Mouse (Mus musculus): Measurements from ENCODE around the gene Ctdspl. TPM values are rescaled to one million over a fixed set of nuclear protein-coding genes. Genes with fewer than 3 reads are reported as not detected.
A peak's percentile ranks its signal among the peaks of the same experiment; 100 is the strongest.

Gene Ctdspl
- polyA plus RNA-seq, 2 experiments from 2014 or later, result 1.0 to 1.2 TPM

DNA sequence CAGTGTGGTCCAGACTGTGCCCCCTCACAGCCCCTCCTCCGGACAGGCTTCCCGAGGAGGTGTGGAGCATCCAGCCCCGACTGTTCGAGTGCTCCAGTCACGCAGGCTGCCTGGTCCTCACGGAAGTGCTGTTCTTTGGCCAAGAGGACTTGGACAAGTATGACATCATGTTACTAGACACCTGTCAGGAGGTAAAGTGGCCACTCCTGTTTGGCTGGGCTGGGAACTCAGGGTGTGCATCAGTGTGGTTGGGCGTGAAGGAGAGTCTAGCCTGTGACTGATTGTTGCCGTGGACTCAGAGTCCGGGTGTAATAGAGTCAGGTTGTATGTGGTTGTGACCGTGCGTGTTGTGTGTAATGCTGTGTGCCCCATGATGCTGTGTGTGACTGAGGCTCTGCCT is 142.0 kb downstream of the Ctdspl start:
- ATAC-seq, result no peak

GRCm38 (mm10) chr9:119070173-119070825 is 144.0 kb downstream of the Ctdspl start:
- no peak for ATAC-seq

DNA sequence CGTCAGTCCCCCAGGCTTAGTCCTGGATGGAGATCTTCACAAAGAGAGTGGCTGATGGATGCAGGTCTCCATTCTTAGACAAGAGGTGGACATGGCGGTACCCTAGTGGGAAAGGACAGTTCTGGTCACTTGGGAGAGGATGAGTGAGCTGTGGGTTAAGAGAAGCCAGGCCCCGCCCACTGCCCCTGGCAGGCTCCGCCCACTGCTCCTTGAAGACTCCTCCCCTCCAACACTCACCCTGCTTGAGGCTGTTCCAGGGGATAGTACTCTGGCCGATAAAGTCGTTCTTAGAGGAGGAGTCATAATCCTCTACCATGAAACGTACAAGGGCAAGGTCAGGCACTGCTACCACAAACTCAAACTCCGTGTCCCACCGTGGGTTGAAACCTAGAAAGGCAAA is 145.5 kb downstream of the Ctdspl start:
- no peak for ATAC-seq

DNA sequence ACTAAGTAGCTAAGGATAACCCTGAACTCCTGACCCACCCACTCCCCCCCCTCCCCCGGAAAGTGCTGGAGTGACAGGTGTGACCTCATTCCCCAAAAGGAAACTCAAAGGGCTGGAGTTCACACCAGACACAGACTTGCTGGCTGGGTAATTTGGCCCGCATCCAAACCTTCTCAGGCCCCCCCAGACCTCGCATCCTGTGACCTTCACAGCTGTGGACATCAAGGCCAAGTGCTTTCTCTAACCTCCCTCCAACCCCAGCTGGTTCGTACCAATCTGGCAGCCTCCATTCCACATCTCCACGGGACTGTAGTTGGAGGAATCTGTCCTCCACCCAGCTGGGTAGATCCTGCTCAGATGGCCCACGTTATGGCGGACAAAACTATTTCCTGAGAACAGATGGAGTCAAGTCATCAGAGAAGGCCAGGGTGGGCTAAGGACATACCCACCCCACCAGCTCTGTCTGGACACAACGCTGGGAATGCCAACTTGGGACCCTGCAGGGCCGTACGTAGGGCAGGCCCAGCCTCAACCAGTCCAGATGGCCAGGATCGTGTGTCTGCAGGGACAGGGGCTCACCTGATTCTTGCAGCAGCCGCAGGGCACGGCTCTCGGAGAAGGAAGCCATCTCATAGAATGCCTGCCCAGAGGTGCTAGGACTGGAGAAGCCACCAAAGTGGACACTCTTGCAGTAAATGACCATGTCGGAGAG is 147.1 kb downstream of the Ctdspl start:
- ATAC-seq, result no peak

GRCm38 (mm10) chr9:119075685-119076084 is 149.4 kb downstream of the Ctdspl start:
- ATAC-seq, result no peak

- no peak for ATAC-seq
These were observed 153.9 kb downstream of the Ctdspl start for GRCm38 (mm10) chr9:119080040-119080675.

DNA sequence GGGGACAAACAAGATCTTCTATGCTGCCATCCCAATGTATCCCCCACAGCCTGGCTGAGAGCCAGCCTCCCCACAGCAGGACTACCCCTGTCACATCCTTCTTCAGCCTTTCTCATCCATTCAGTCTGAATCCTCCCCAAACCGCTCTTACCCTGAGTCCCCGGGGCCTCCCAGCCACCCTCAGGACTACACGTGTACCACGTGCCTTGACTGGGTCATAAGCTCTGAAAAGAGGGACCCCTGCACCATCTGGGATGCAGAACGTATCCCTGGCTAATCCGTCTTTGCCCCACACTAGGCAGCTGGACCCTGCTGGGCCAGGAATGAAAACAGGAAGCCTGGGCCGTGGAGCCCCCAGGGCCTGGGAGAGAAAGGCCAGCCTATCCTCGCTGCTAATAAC is 155.8 kb downstream of the Ctdspl start:
- no peak for ATAC-seq

GRCm38 (mm10) chr9:119082656-119083430 is 156.6 kb downstream of the Ctdspl start:
- ATAC-seq, result no peak

DNA sequence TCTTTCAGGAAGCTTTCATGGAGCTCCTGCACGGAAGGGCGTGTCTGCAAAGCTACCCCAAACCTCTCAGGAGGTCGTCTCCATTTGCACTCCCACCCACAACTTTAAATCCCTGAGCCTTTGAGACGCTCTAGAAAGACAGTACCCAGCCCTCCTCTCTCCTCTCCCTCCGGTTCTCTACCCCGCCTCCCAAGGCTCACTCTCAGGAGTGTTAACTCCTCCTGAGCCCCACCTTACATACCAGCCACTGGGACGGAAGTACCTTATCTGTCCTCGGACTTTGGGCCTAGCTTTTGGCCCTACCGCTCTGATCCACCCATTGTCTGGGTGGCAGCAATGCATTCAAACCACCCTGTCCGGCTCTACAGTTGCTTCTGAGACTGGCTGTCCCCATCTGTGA is 157.7 kb downstream of the Ctdspl start:
- ATAC-seq, result no peak

GRCm38 (mm10) chr9:119086451-119086850 is 160.2 kb downstream of the Ctdspl start:
- no peak for ATAC-seq

- no peak for ATAC-seq
These were observed 161.1 kb downstream of the Ctdspl start for GRCm38 (mm10) chr9:119087309-119087708.

GRCm38 (mm10) chr9:119088148-119088801 is 162.0 kb downstream of the Ctdspl start:
- ATAC-seq, result peak; percentile 58

DNA sequence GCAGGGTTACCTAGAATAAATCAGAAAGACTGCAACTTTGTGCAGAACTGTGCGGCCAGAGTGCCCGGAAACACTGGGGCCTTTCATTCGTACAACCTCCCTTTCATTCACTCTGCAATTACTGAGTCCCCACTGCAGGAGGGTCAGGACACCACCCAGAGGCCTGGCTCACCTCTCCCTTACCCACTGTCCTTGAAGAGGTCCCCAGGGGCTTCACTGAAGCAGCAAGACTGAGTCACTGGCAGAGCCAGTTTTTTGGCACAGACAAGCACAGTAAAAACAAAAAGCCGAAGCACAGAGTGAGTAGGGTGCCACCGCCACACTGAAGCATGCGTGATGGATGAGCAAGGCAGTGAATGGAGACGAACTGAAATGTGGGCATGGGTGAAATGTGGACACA is 163.2 kb downstream of the Ctdspl start:
- ATAC-seq, result no peak

DNA sequence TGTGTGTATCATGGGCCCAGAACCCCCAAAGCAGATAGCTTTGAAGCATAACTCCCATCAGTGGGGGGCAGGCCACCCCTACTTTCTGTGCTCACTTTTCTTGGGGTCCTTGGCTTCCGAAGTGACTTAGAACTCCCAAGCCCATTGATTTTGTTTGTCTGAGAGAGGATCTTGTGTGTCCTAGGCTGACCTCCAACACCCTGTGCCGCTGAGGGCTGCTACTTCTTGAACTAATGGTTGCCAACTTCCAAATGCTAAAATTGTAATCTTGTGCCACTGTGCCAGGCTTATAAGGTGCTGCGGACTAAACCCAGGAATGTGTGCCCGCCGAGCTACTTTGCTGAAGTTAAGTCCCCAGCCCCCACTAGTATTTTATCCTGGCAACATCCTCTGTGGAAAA is 164.2 kb downstream of the Ctdspl start:
- ATAC-seq, result no peak

DNA sequence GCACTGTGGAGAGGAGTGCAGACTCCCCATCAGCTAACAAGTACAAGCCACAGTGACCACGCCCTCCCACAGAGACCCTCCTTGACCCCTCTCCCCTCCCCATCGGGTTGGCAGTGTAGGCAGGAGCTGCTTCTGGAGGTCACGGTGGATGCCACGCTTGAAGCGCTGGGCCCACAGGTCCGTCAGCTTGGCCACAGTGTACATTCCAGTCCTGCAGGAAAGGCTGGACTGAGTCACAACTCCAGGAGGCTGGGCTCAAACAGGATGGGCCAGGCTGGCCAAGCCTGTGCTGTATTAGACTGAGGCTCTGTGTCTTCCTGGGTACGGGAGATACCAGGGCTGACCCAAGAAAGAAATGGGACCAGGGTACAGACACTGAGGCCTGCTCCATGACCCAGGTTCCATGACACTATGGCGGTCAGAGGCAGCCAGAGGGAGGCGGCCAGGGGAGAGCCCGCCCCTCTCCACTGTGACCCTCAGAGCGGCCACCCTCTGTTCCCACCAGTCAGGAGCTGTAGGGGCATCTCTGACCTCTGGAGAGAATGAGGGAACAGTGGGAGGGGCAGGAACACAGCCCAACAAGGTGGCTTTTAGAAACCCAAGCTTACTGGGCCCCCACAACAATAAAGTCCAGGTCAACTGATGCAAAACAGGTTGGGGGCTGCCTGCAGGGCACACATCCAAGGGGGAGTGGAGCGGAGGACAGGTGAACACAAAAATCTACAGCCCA is 165.5 kb downstream of the Ctdspl start:
- ATAC-seq, result no peak

GRCm38 (mm10) chr9:119092473-119093418 is 166.5 kb downstream of the Ctdspl start:
- no peak for ATAC-seq
